In genomic region chr8:123451747-123452146, GRCm38 (mm10) we compare ENCODE assay signal across 12 mouse cellular contexts. TPM values are rescaled to one million over a fixed set of nuclear protein-coding genes. Genes with fewer than 3 reads are reported as not detected.
A peak's percentile ranks its signal among the peaks of the same experiment; 100 is the strongest.
DNase-seq lines count a peak whose midpoint lies in the region; ATAC-seq and TF ChIP-seq lines count a peak whose summit lies in the region.
"Not testable (repeated sequence)": the region's sequence is repeated elsewhere in the genome, so short reads cannot be mapped to it uniquely, and the experiment has no call there.
"Had no signal": no experiment of that assay in that cellular context is flagged by ENCODE, and none has a peak within 500 bp of the region (broad histone marks: within the 10 kb centered on the region; RNA-seq: fewer than 3 reads in every experiment).

No protein-coding gene starts in this region.

- not testable (repeated sequence) for ATAC-seq in liver, embryonic 12.5 days; liver, postnatal 0 days

- not testable (repeated sequence) for H3K79me2 ChIP-seq in MEL (ENCODE audit: control insufficient read depth, insufficient read depth, low read length, poor library complexity)

- peak overlapping the region; percentile 84 for H3K27ac ChIP-seq in MEL (ENCODE audit: control insufficient read depth, low read depth, low read length)
- peak overlapping the region; percentile 27; the same call in 1 of the 2 replicates for H3K27ac ChIP-seq in bone marrow, adult 2 months (ENCODE audit: control insufficient read depth, insufficient read depth, low read depth, low read length, poor library complexity)
- H3K27ac ChIP-seq in liver, embryonic 12.5 days = peak overlapping the region; percentile 34; the same call in 1 of the 2 replicates
- 0 out of 2 replicates have a peak overlapping the region, but pooled peaks have one; percentile 24 for H3K27ac ChIP-seq in liver, postnatal 0 days (ENCODE audit: low read depth)

- not testable (repeated sequence) for TF ChIP-seq RAD21 in MEL (IDR thresholded peaks at IDR 0.05; ENCODE audit: low read depth, low read length)

- DNase-seq in MEL (ENCODE audit: low read depth, low spot score); liver, postnatal 0 days: not testable (repeated sequence)
- DNase-seq in ZHBTc4 (ENCODE audit: low read depth, low spot score) = peak; percentile 1

- TF ChIP-seq POLR2A in MEL (IDR thresholded peaks at IDR 0.05; ENCODE audit: control insufficient read depth in 1 of 2, insufficient read depth in 1 of 2, low read depth in 1 of 2, low read length in 2 of 2, poor library complexity in 1 of 2); bone marrow, adult 2 months (IDR thresholded peaks at IDR 0.05; ENCODE audit: borderline replicate concordance, control insufficient read depth, low read depth, low read length): not testable (repeated sequence)

- not testable (repeated sequence) for H3K9me3 ChIP-seq in MEL (replicated peaks; ENCODE audit: insufficient read depth, low read length); liver, embryonic 12.5 days (replicated peaks); liver, postnatal 0 days (ENCODE audit: low read length)

- H3K36me3 ChIP-seq in MEL (ENCODE audit: control insufficient read depth in 1 of 2, insufficient read depth in 2 of 2, low read length in 2 of 2) = peaks cover 0 to 36% of the 10 kb centered on the region in 2 experiments; a peak in 3 of 4 replicates
- H3K36me3 ChIP-seq in liver, embryonic 12.5 days = peaks cover 48% of the 10 kb centered on the region
- H3K36me3 ChIP-seq in liver, postnatal 0 days (replicated peaks; ENCODE audit: insufficient read depth, low read length) = peaks cover 28% of the 10 kb centered on the region

- not testable (repeated sequence) for TF ChIP-seq CTCF in MEL (IDR thresholded peaks at IDR 0.05 in 2 of 3, conservative IDR thresholded peaks at IDR 0.05 in 1 of 3; ENCODE audit: control insufficient read depth in 1 of 3, insufficient read depth in 1 of 3, low read depth in 2 of 3, low read length in 3 of 3, poor library complexity in 1 of 3, severe bottlenecking in 1 of 3); bone marrow, adult 2 months (IDR thresholded peaks at IDR 0.05; ENCODE audit: control insufficient read depth, insufficient read depth, low read length); liver, postnatal 0 days (IDR thresholded peaks at IDR 0.05; ENCODE audit: low read depth)

- not testable (repeated sequence) for H3K27me3 ChIP-seq in MEL (ENCODE audit: control insufficient read depth in 1 of 2, insufficient read depth in 2 of 2, low read length in 2 of 2); liver, embryonic 12.5 days (replicated peaks); liver, postnatal 0 days (ENCODE audit: insufficient read depth, low read length)

- 72% methylated on average over 12 of the region's 12 CpGs for WGBS in bone marrow, adult 2 months
- 81% methylated on average over 12 of the region's 12 CpGs for WGBS in liver, embryonic 12.5 days (ENCODE audit: insufficient replicate concordance)
- WGBS in liver, postnatal 0 days (ENCODE audit: insufficient replicate concordance) = 84% methylated on average over 12 of the region's 12 CpGs

- H3K4me2 ChIP-seq in liver, embryonic 12.5 days; liver, postnatal 0 days (ENCODE audit: low read depth, low read length): not testable (repeated sequence)

- H3K4me1 ChIP-seq in MEL (ENCODE audit: control insufficient read depth in 1 of 2, insufficient read depth in 2 of 2, low read length in 2 of 2) = peaks cover 13 to 36% of the 10 kb centered on the region in 2 experiments
- peaks cover 10% of the 10 kb centered on the region for H3K4me1 ChIP-seq in bone marrow, adult 2 months (ENCODE audit: control insufficient read depth, insufficient read depth, low read length)
- peaks cover 34% of the 10 kb centered on the region for H3K4me1 ChIP-seq in liver, embryonic 12.5 days
- not testable (repeated sequence) for H3K4me1 ChIP-seq in liver, postnatal 0 days (ENCODE audit: insufficient read depth)

- H3K9ac ChIP-seq in MEL (ENCODE audit: control insufficient read depth, low read depth, low read length, poor library complexity, severe bottlenecking); liver, embryonic 12.5 days; liver, postnatal 0 days (replicated peaks): not testable (repeated sequence)

- not testable (repeated sequence) for TF ChIP-seq EP300 in MEL (IDR thresholded peaks at IDR 0.05; ENCODE audit: low read depth in 1 of 2, low read length in 2 of 2); liver, postnatal 0 days (IDR thresholded peaks at IDR 0.05; ENCODE audit: low read depth)

- H3K4me3 ChIP-seq in MEL (ENCODE audit: control insufficient read depth in 1 of 2, insufficient read depth in 1 of 2, low read depth in 2 of 2, low read length in 2 of 2); bone marrow, adult 2 months (replicated peaks; ENCODE audit: control insufficient read depth, low read depth, low read length); liver, embryonic 12.5 days; liver, postnatal 0 days (ENCODE audit: low read depth, low read length): not testable (repeated sequence)

TF ChIP-seq in MEL, 35 proteins besides CTCF, POLR2A, EP300 and RAD21:
- TF ChIP-seq TBP (IDR thresholded peaks at IDR 0.05; ENCODE audit: low read depth, low read length) = peak; percentile 93

RNA-seq across cellular contexts. Expression of gene Afg3l1, which starts 26.0 kb away (rescaled TPM):
- total RNA-seq in MEL (2012; rRNA removed) = 27.5 and 31.0 TPM in 2 replicates
- 10 to 100 TPM in 1 of 2 experiments, not detected in 1; 68.4 TPM for polyA plus RNA-seq in MEL (2012; ENCODE audit: insufficient read depth in 1 of 2, insufficient read length in 2 of 2, low read depth in 1 of 2, low replicate concordance in 2 of 2, missing spikeins in 1 of 2)
- 12.3 and 22.8 TPM in 2 replicates for polyA plus RNA-seq in bone marrow, adult 2 months (2011; ENCODE audit: insufficient read depth, insufficient read length, low replicate concordance, missing spikeins)
- 38.0 and 38.4 TPM in 2 replicates for polyA plus RNA-seq in liver, embryonic 12.5 days (2016; fragmentation: Nextera tagmentation; extraction: Ambion mirVana)
- polyA plus RNA-seq in liver, postnatal 0 days (2015; fragmentation: Nextera tagmentation; extraction: Ambion mirVana) = 22.0 and 24.3 TPM in 2 replicates

RNA-seq across cellular contexts. Expression of gene Def8, which starts 28.4 kb away (rescaled TPM):
- total RNA-seq in MEL (2012; rRNA removed) = 23.8 and 26.0 TPM in 2 replicates
- 10 to 100 TPM in 1 of 2 experiments, not detected in 1; 34.0 TPM for polyA plus RNA-seq in MEL (2012; ENCODE audit: insufficient read depth in 1 of 2, insufficient read length in 2 of 2, low read depth in 1 of 2, low replicate concordance in 2 of 2, missing spikeins in 1 of 2)
- 10.3 and 16.7 TPM in 2 replicates for polyA plus RNA-seq in bone marrow, adult 2 months (2011; ENCODE audit: insufficient read depth, insufficient read length, low replicate concordance, missing spikeins)
- 17.2 and 18.4 TPM in 2 replicates for polyA plus RNA-seq in liver, embryonic 12.5 days (2016; fragmentation: Nextera tagmentation; extraction: Ambion mirVana)
- polyA plus RNA-seq in liver, postnatal 0 days (2015; fragmentation: Nextera tagmentation; extraction: Ambion mirVana) = 10.1 and 11.6 TPM in 2 replicates

RNA-seq across cellular contexts. Expression of gene Tubb3, which starts 40.5 kb away (rescaled TPM):
- 0.69 TPM in 2 replicates for total RNA-seq in MEL (2012; rRNA removed)
- 1 to 10 TPM in 1 of 2 experiments, not detected in 1; 1.4 TPM for polyA plus RNA-seq in MEL (2012; ENCODE audit: insufficient read depth in 1 of 2, insufficient read length in 2 of 2, low read depth in 1 of 2, low replicate concordance in 2 of 2, missing spikeins in 1 of 2)
- 0.56 and 1.4 TPM in 2 replicates for polyA plus RNA-seq in bone marrow, adult 2 months (2011; ENCODE audit: insufficient read depth, insufficient read length, low replicate concordance, missing spikeins)
- 0.41 and 0.76 TPM in 2 replicates for polyA plus RNA-seq in liver, embryonic 12.5 days (2016; fragmentation: Nextera tagmentation; extraction: Ambion mirVana)
- 0.20 and 0.24 TPM in 2 replicates for polyA plus RNA-seq in liver, postnatal 0 days (2015; fragmentation: Nextera tagmentation; extraction: Ambion mirVana)

RNA-seq across cellular contexts. Expression of gene Mc1r, which starts 44.8 kb away (rescaled TPM):
- 0.31 and 0.36 TPM in 2 replicates for total RNA-seq in MEL (2012; rRNA removed)
- under 1 TPM in 1 of 2 experiments, not detected in 1; 0.45 TPM for polyA plus RNA-seq in MEL (2012; ENCODE audit: insufficient read depth in 1 of 2, insufficient read length in 2 of 2, low read depth in 1 of 2, low replicate concordance in 2 of 2, missing spikeins in 1 of 2)
- 0.36 and 0.70 TPM in 2 replicates for polyA plus RNA-seq in bone marrow, adult 2 months (2011; ENCODE audit: insufficient read depth, insufficient read length, low replicate concordance, missing spikeins)
- polyA plus RNA-seq in liver, embryonic 12.5 days (2016; fragmentation: Nextera tagmentation; extraction: Ambion mirVana) = not detected in 2 replicates
- not detected in 2 replicates for polyA plus RNA-seq in liver, postnatal 0 days (2015; fragmentation: Nextera tagmentation; extraction: Ambion mirVana)
- total RNA-seq: adrenal gland, adult 18-20 months; adrenal gland, adult 2 months; adrenal gland, postnatal 10 days; adrenal gland, postnatal 14 days; adrenal gland, postnatal 25 days; adrenal gland, postnatal 36 days had no signal
- polyA plus RNA-seq: activated CD4-positive, CD25-positive, alpha-beta regulatory T cell, adult 4 months; adrenal gland, adult 2 months had no signal

Comparison
In these comparisons a context has a peak if more than half of its experiments do, and no peak if none do; other contexts are left out.
1. H3K27ac ChIP-seq: peak in every context shown above with its lines; median percentile 84 in MEL; 34 in liver, embryonic 12.5 days; 27 in bone marrow, adult 2 months; 24 in liver, postnatal 0 days.